Mouse (Mus musculus) heart, postnatal 36 days (tissue): ENCODE measurements around the gene Rab37. TPM values are rescaled to one million over a fixed set of nuclear protein-coding genes. Genes with fewer than 3 reads are reported as not detected.

ENCODE experiments used
- DNase-seq, 2 experiments: peaks; one replicate each; pipeline ENCODE4 v3.0.0; 2021 to 2022
- intact Hi-C: fragments of 180-260 bp; cut with DNase I; formaldehyde crosslinking; loops from one replicate; pipeline ENCODE4 v1.15.1; 2025
- total RNA-seq, 2 experiments: library from RNA; stranded (reverse); gene quantifications; 2 replicates each; pipeline ENCODE4 v1.2.3; 2021

The Rab37 gene
- total RNA-seq, 2 experiments from 2014 or later: 0.54 to 0.72 TPM

DNA sequence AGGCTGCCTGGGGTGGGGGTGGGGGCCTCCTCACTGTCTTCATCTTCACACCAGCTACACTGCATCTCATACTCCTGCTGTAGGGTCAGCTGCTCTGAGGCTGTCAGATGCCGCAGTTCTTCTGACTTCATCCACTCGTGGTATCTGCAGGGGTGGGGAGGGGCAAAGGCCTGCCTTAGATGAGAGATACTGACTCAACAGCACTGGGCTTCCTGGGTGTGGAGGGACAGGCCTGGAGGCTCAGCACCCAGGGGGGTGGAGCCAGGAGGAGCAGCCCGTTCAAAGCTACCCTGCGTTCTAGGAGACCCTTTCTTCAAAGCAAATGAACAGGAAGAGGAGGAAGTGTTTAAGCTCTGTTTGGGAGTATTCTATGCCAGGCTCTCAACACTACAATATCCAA, 93.7 kb downstream of the Rab37 start:
- no peak for DNase-seq
- intact Hi-C loops: no loop called here

DNA sequence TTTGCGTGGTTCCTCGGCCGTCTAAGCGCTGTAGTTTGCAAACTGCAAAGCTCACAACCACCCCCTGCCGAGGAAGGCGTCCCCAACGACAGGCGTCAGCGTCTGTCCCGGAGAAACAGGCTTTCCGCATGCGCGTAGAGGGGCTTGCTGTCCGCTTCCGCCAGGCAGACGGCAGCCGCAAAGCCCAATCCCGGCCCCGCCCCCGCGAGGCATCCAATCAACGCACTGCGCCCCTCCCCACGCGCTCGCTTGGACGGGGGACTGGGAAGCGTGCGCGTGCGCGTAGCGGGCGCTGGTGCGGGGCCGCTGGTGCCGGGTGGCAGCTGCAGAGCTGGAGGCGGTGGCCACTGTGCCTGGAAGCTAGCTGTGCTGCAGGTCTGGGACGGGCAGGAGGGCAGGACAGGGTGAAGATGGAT, 96.0 kb downstream of the Rab37 start, which contains the start of gene Tmem104:
Gene Tmem104, plus strand, starts transcription at position 264 of the 416 bp plus-strand sequence.
- peak; percentile 99 for DNase-seq
- intact Hi-C loops: no loop called here

DNA sequence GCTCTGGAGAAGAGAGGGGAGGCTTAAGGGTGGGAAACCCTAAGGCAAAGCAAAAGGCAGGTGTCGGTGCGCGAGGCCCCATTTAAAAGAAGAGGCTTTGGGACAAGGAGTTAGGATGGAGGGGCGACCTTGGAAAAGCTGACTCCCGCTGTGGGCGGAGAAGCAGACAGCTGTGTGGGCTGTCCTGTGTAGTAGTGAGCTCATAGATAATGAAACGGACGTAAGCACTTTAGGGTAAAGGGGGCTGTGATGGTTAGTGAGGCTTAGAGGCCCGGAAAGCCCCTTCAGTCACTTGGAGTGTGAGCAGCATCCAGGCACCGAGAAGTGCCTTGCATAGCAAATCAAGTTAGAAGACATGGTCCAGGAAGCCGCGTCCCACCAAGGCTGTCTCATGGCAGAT, 96.5 kb downstream of the Rab37 start, which contains the start of gene Nat9:
Gene Nat9, minus strand, starts transcription at position 167 of the 400 bp plus-strand sequence.
- no peak for DNase-seq
- intact Hi-C loops: no loop called here

- intact Hi-C loops: no loop called here
Observed at GRCm38 (mm10) chr11:115188539-115189231, 97.5 kb downstream of the Rab37 start.

DNA sequence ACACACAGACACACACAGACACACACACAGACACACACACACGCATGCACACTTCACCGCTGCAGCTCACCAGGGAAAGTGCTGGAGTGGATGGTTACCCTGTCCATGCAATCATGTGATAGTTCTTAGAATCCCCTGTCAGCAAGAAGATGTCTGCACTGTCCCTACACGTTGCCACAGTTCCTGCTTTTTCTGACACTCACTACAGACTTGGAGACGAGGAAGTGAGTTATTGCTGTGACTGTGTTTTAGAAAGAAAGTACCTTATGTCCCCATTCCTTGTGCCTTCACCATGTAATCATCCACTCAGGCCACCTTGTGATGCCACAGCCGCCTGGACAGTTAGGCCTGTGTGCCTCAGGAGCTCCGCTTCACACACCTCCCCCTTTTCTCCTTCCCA, 98.1 kb downstream of the Rab37 start:
- intact Hi-C loops: no loop called here
- DNase-seq: no peak

More at GRCm38 (mm10) chr11:115188539-115189231, 97.5 kb downstream of the Rab37 start:
- DNase-seq: no peak

GRCm38 (mm10) chr11:115192180-115192579, 100.9 kb downstream of the Rab37 start:
- peak; percentile 68 to 69 for DNase-seq
- intact Hi-C loops: no loop called here

DNA sequence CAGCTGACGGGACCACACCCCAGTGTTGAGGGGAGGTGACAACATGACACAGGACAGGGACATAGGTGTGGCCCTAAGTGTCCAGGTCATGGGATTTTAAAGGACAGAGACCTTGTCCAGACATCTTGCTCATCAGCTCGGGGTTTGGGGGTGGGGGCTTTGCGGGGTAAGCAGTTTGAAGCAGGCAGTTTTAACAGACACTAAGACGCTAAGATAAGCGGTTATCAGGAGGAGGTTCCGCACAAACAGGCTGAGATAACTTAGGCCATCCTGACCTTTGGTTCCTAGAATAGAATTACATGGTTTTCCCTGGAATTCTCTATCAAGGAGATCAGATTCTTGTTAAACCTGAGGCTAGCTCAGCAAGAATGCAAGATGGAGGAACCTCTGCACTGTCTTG, 103.5 kb downstream of the Rab37 start:
- no peak for DNase-seq
- intact Hi-C loops: no loop called here

DNA sequence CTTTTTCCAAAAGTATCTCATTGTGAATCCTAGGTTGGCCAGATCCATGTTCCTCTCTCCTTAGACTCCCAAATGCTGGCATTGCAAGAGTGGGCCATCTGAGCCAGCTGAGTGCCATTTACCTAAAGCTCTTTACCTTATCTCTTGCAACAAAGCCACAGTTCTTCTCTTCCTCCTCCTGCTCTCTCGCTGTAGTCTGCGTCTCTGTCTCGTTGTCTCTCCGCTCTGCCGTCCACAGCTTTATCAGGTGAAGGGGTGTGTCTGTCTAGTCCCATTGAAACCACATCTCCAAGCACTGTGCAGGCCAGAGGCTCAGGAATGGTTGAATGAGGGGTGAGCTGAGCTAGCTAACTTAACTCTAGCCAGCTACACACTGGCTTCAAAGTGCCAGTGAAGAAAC, 104.7 kb downstream of the Rab37 start:
- intact Hi-C loops: no loop called here
- DNase-seq: no peak

GRCm38 (mm10) chr11:115197558-115197957, 106.3 kb downstream of the Rab37 start:
- DNase-seq: no peak
- intact Hi-C loops: no loop called here

DNA sequence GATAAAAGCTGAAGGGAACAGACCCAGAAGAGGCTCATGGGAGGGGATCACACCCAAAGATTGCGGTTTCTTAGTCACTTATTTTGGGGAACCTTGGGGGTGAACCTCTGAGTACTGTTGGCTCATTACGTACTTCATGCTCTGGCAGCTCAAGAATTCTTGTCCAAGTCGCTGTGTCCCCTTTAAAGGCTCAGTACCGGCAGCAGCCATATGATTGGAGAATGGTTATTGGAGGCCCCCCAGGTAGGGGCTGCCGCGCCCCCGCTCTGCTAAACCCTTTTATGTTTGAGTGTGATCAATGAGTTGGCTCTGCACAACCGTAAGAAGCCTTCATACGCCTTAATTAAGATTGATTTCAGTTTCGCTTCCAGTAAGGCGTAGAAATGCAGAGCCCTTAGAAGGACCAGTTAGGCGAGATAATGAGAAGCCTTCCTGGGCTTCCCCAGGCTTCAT, 107.7 kb downstream of the Rab37 start:
- DNase-seq: no peak
- intact Hi-C loops: no loop called here

GRCm38 (mm10) chr11:115200520-115200919, 109.3 kb downstream of the Rab37 start:
- DNase-seq: no peak
- intact Hi-C loops: loop anchor here (10.0 kb wide), 1 partner anchor 264 kb away; the partner anchor contains the start of gene Slc16a5

DNA sequence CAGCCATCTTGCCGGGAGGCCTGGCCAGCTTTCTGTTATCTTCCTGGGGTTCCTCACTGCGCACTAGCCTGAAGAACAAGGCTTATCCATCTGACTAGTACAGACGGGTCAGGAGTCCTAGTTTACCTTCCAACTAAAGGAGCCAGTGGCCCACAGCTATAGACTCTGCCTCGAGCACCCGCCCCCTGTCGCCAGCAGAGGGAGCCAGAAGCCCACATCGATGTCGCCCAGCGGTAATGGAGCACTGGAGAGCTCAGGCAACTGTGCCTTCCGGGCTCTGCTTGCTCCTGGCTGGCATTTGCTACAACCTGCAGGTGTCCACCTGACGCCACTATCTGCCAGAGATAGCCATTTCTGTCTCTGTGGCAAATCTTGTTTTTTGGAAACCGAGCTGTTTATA, 111.1 kb downstream of the Rab37 start:
- DNase-seq: peak; percentile 81 to 84

GRCm38 (mm10) chr11:115202756-115203155, 111.5 kb downstream of the Rab37 start:
- no peak for DNase-seq
- intact Hi-C loops: loop anchor here (1.0 to 10.0 kb wide), 5 partner anchors 30 to 262 kb away; partner anchors contain the start of gene Slc16a5

More for the DNA sequence above, 111.1 kb downstream of the Rab37 start:
- intact Hi-C loops: loop anchor here (1.0 to 10.0 kb wide), 4 partner anchors 30 to 262 kb away; partner anchors contain the start of gene Slc16a5

- intact Hi-C loops: loop anchor here (10.0 kb wide), 1 partner anchor 257 kb away; the partner anchor contains the start of gene Slc16a5
- DNase-seq: no peak
Observed at GRCm38 (mm10) chr11:115208126-115208525, 116.9 kb downstream of the Rab37 start.

DNA sequence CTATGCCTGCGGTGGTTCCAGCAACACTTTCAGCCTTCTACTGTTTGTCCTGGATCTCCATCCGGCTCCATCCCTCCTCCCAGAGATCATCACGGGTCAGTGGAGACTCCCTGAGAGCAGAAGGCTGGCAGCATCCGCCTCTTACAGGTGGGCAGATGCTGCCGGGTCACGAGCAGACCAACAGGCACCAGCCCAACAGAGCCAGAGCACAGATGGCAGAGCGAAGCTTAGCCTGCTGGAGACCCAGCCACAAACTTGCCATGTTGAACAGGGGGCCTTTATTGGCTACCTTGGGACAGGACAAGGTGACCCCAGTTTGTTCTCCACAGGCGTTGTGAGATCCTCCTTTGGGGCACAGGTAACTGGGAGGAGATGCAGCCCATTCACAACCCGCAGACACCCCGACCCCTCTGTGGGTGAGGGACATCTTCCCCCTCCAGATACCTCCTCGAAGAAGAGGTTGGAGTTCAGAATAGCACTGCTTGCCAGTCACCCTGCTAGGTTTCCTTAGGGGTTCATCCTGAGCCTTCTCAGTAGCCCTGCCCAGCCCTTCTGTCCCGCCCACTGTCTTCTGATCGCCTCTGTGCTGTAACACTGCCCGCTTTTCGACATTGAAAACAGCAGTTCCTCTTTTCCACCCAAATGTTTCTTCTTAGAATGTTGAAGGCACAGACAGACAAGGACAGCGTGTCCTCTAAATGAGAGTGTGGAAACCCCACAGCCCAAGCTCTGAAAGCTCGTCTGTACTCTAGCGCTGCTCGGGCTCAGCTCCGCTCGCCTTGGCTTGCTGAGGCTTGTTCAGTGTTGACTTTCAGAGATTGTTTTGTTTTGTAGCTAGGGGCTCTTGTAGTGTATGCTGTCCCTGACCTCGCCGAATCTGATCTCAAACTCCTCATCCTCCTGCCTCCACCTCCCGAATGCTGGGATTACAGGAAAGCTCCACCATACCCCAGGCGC, 117.8 kb downstream of the Rab37 start:
- intact Hi-C loops: loop anchor here (10.0 kb wide), 1 partner anchor 256 kb away; the partner anchor contains the start of gene Slc16a5
- no peak for DNase-seq

DNA sequence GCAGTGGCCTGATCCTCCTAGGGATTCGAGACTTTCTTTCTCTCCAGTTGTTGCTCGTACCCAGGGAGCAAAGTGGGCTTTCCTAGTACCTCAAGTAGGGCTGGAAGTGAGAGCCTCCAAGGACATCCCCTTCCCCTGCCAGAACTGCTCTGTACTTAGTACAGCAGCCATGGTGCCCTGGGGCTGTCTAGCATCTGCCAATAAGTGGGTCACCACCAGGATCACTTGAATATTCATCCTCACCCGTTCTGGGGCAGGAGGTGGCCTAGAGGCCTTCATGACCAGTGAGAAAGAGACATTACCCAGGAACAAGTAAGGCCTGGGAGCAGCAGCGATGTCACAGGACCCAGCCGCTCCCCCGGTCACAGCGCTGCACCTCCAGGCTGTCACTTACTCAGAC, 118.7 kb downstream of the Rab37 start:
- intact Hi-C loops: loop anchor here (10.0 kb wide), 1 partner anchor 255 kb away; the partner anchor contains the start of gene Slc16a5
- no peak for DNase-seq

Other genes with a start within 250 kb of the Rab37 start
- 10 to 100 TPM; 10.2 to 11.2 TPM for gene Gprc5c, start 240.3 kb upstream of the Rab37 start, total RNA-seq
- 1 to 10 TPM; 1.6 to 1.8 TPM for gene Cd300a, start 201.4 kb upstream of the Rab37 start, total RNA-seq
- gene Cd300lb, start 157.0 kb upstream of the Rab37 start, total RNA-seq: 1 to 10 TPM in 1 of 2 experiments, under 1 TPM in 1; 0.75 to 1.7 TPM
- gene Cd300c, start 122.3 kb upstream of the Rab37 start, total RNA-seq: not detected
- 1 to 10 TPM; 1.5 to 1.6 TPM for gene Cd300ld, start 101.5 kb upstream of the Rab37 start, total RNA-seq
- gene Cd300c2, start 89.6 kb upstream of the Rab37 start, total RNA-seq: 1 to 10 TPM; 2.4 to 3.4 TPM
- not detected for gene Cd300ld2, start 75.2 kb upstream of the Rab37 start, total RNA-seq
- gene Cd300ld4, start 64.4 kb upstream of the Rab37 start, total RNA-seq: not detected
- gene Cd300ld5, start 53.7 kb upstream of the Rab37 start, total RNA-seq: 1 to 10 TPM; 5.5 to 7.7 TPM
- gene Cd300ld3, start 43.0 kb upstream of the Rab37 start, total RNA-seq: 10 to 100 TPM in 1 of 2 experiments, 1 to 10 TPM in 1; 8.3 to 10.1 TPM
- under 1 TPM; 0.22 to 0.49 TPM for gene Cd300e, start 29.3 kb upstream of the Rab37 start, total RNA-seq
- under 1 TPM; 0.08 to 0.33 TPM for gene Cd300lf, start 42.6 kb downstream of the Rab37 start, total RNA-seq
- gene Slc9a3r1, start 71.9 kb downstream of the Rab37 start, total RNA-seq: 10 to 100 TPM in 1 of 2 experiments, 1 to 10 TPM in 1; 9.9 to 10.5 TPM
- 10 to 100 TPM; 10.4 to 12.5 TPM for gene Tmem104, start 96.1 kb downstream of the Rab37 start, total RNA-seq
- gene Nat9, start 96.4 kb downstream of the Rab37 start, total RNA-seq: 10 to 100 TPM; 19.8 to 28.0 TPM
- under 1 TPM; 0.11 to 0.25 TPM for gene Grin2c, start 175.8 kb downstream of the Rab37 start, total RNA-seq
- gene Fdxr, start 185.6 kb downstream of the Rab37 start, total RNA-seq: 1 to 10 TPM; 9.5 to 9.7 TPM
- 1 to 10 TPM; 1.2 TPM for gene Fads6, start 206.2 kb downstream of the Rab37 start, total RNA-seq
- not detected for gene Otop2, start 215.7 kb downstream of the Rab37 start, total RNA-seq
- under 1 TPM in 1 of 2 experiments, not detected in 1; 0.14 TPM for gene Ush1g, start 230.6 kb downstream of the Rab37 start, total RNA-seq
- not detected for gene Otop3, start 243.3 kb downstream of the Rab37 start, total RNA-seq